Mouse (Mus musculus) bone marrow, adult 2 months (tissue): Measurements from ENCODE around the gene Chgb. TPM values are rescaled to one million over a fixed set of nuclear protein-coding genes. Genes with fewer than 3 reads are reported as not detected.
A peak's percentile ranks its signal among the peaks of the same experiment; 100 is the strongest.

Experiments used
- H3K27ac ChIP-seq: fragments of 200-500 bp; 2 replicates; pipeline ENCODE4 v1.5.1; 2012; ENCODE audit warnings: low read depth, mild to moderate bottlenecking, control low read depth, inconsistent platforms, low read length; ENCODE audit not compliant: control insufficient read depth, poor library complexity, insufficient read depth
- H3K4me1 ChIP-seq: fragments of 200-500 bp; 2 replicates; pipeline ENCODE4 v1.6.1; 2011; ENCODE audit warnings: low read length; ENCODE audit not compliant: control insufficient read depth, insufficient read depth
- H3K4me3 ChIP-seq: fragments of 200-500 bp; replicated peaks from 2 replicates; pipeline ENCODE3; 2011; ENCODE audit warnings: mild to moderate bottlenecking, low read depth, low read length, control low read depth; ENCODE audit not compliant: control insufficient read depth
- CTCF ChIP-seq: fragments of 200-500 bp; IDR thresholded peaks from 2 replicates; pipeline ENCODE4 v1.5.1; 2011; ENCODE audit warnings: low read length, control low read depth; ENCODE audit not compliant: control insufficient read depth, insufficient read depth
- POLR2A ChIP-seq: fragments of 200-500 bp; IDR thresholded peaks from 2 replicates; pipeline ENCODE4 v1.6.1; 2011; ENCODE audit warnings: low read depth, mild to moderate bottlenecking, control low read depth, low read length, borderline replicate concordance; ENCODE audit not compliant: control insufficient read depth
- WGBS: fragments of 180-500 bp; shearing (Covaris S2); methylation state at CpG from one replicate; pipeline ENCODE4 v1.1.7; 2018; 5-methylcytosine and 5-hydroxymethylcytosine counted together
- polyA plus RNA-seq: library from polyadenylated mRNA; stranded (reverse); fragments of >200 nt; gene quantifications from 2 replicates; pipeline ENCODE4 v1.2.4, GENCODE M21; 2011; ENCODE audit warnings: low replicate concordance; ENCODE audit not compliant: missing spikeins, insufficient read depth, insufficient read length

The Chgb gene
- polyA plus RNA-seq, 1 experiment: 1.3 TPM

- 86% methylated on average over 2 of the region's 2 CpGs for WGBS
- TF ChIP-seq POLR2A (no peak), CTCF (no peak)
- Histone ChIP-seq H3K27ac (no peak overlapping the region), H3K4me1 (no peaks in the 10 kb centered on the region), H3K4me3 (no peak overlapping the region)
Observed at GRCm38 (mm10) chr2:132802976-132803375, 21.9 kb downstream of the Chgb start.

- Histone ChIP-seq H3K27ac (peak within 1 kb of the TSS; percentile 86), H3K4me1 (no peaks in the 10 kb centered on the region; the same call in 1 of the 2 replicates), H3K4me3 (peak within 1 kb of the TSS; percentile 94)
- TF ChIP-seq CTCF (no peak), POLR2A (peak; percentile 45; the same call in 1 of the 2 replicates)
- WGBS: under 1% methylated on average over 59 of the region's 59 CpGs
Observed at GRCm38 (mm10) chr2:132815608-132816314, 34.7 kb downstream of the Chgb start, which contains the start of the genes Trmt6 and Mcm8. Gene Trmt6, minus strand, starts transcription at chr2:132816055. Gene Mcm8, plus strand, starts transcription at chr2:132816141.

- Histone ChIP-seq H3K4me3 (no peak overlapping the region), H3K27ac (no peak overlapping the region), H3K4me1 (no peaks in the 10 kb centered on the region)
- TF ChIP-seq CTCF (no peak), POLR2A (no peak)
- WGBS: 89% methylated on average over 4 of the region's 4 CpGs
Observed at GRCm38 (mm10) chr2:132841071-132841470, 60.0 kb downstream of the Chgb start.

Other genes with a start within 250 kb of the Chgb start
- 68.5 and 72.1 TPM in 2 replicates for gene Gpcpd1, start 193.5 kb upstream of the Chgb start, polyA plus RNA-seq
- gene Shld1, start 94.3 kb upstream of the Chgb start, polyA plus RNA-seq: 9.9 and 13.6 TPM in 2 replicates
- 10.5 and 22.8 TPM in 2 replicates for gene Trmt6, start 34.8 kb downstream of the Chgb start, polyA plus RNA-seq
- gene Mcm8, start 34.9 kb downstream of the Chgb start, polyA plus RNA-seq: 3.0 and 3.7 TPM in 2 replicates
- 5.7 and 12.8 TPM in 2 replicates for gene Crls1, start 65.4 kb downstream of the Chgb start, polyA plus RNA-seq
- not detected in 2 replicates for gene Lrrn4, start 99.6 kb downstream of the Chgb start, polyA plus RNA-seq
- gene Fermt1, start 164.6 kb downstream of the Chgb start, polyA plus RNA-seq: not detected in 2 replicates